Mouse (Mus musculus) adrenal gland, postnatal 36 days (tissue): ENCODE results near the gene Gm27027. TPM values are rescaled to one million over a fixed set of nuclear protein-coding genes. Genes with fewer than 3 reads are reported as not detected.
A peak's percentile ranks its signal among the peaks of the same experiment; 100 is the strongest.

ENCODE experiments used
- DNase-seq, 2 experiments: peaks; one replicate each; pipeline ENCODE4 v3.0.0; 2021; ENCODE audit warnings: mixed read lengths in 1 of 2
- long read RNA-seq, 2 experiments: library from polyadenylated mRNA; stranded (forward); transcript quantifications; one replicate each; pipeline ENCODE4 v2.0.0; 2021; ENCODE audit warnings: borderline sequencing depth in 2 of 2
- total RNA-seq, 2 experiments: library from RNA; stranded (reverse); gene quantifications; 2 replicates each; pipeline ENCODE4 v1.2.3; 2021

Gm27027 gene
- not detected for total RNA-seq
- long read RNA-seq, experiment 1, partial matches to known transcripts = 0 of 1 reads
- long read RNA-seq, experiment 1, other reads (novel, unspliced or antisense) = 1 of 1 reads
- long read RNA-seq, experiment 2 = 0 reads

- DNase-seq = no peak
Observed at GRCm38 (mm10) chr2:93996254-93996653, at the start of gene Gm27027. Gm27027 (minus strand) TSS chr2:93996354.

- DNase-seq = no peak
Observed at GRCm38 (mm10) chr2:94045411-94046090, 49.4 kb upstream of the Gm27027 start.

- DNase-seq = peak; percentile 7
Observed at GRCm38 (mm10) chr2:94044174-94044573, 48.0 kb upstream of the Gm27027 start.

- DNase-seq = no peak
Observed at GRCm38 (mm10) chr2:94043662-94044061, 47.5 kb upstream of the Gm27027 start.

GRCm38 (mm10) chr2:94042461-94042860 lies 46.3 kb upstream of the Gm27027 start:
- DNase-seq = no peak

- DNase-seq = no peak
Observed at GRCm38 (mm10) chr2:94040391-94041125, 44.4 kb upstream of the Gm27027 start.

GRCm38 (mm10) chr2:94035428-94036331 lies 39.5 kb upstream of the Gm27027 start:
- DNase-seq = peak; percentile 73

GRCm38 (mm10) chr2:94030602-94031001 lies 34.4 kb upstream of the Gm27027 start:
- no peak for DNase-seq

- DNase-seq = no peak
Observed at GRCm38 (mm10) chr2:94024637-94025036, 28.5 kb upstream of the Gm27027 start.

GRCm38 (mm10) chr2:94010335-94011291 lies 14.5 kb upstream of the Gm27027 start, which contains the start of gene Alkbh3:
Alkbh3 (minus strand) TSS chr2:94010807.
- peak; percentile 93 to 94 for DNase-seq

- peak; percentile 88 to 89 for DNase-seq
Observed at GRCm38 (mm10) chr2:94002331-94002730, 6.2 kb upstream of the Gm27027 start.

GRCm38 (mm10) chr2:94001918-94002317 lies 5.8 kb upstream of the Gm27027 start:
- DNase-seq = no peak

- DNase-seq = peak; percentile 16 to 20
Observed at GRCm38 (mm10) chr2:94001411-94001810, 5.3 kb upstream of the Gm27027 start.

- no peak for DNase-seq
Observed at GRCm38 (mm10) chr2:93992810-93993209, 3.3 kb downstream of the Gm27027 start.

- DNase-seq = peak; percentile 20 to 37
Observed at GRCm38 (mm10) chr2:93992259-93992658, 3.9 kb downstream of the Gm27027 start.

GRCm38 (mm10) chr2:93991336-93991735 lies 4.8 kb downstream of the Gm27027 start:
- DNase-seq = no peak

- DNase-seq = no peak
Observed at GRCm38 (mm10) chr2:93988440-93988839, 7.7 kb downstream of the Gm27027 start.

GRCm38 (mm10) chr2:93982457-93983235 lies 13.5 kb downstream of the Gm27027 start:
- no peak for DNase-seq

- DNase-seq = peak; percentile 74 to 78
Observed at GRCm38 (mm10) chr2:93979249-93980120, 16.7 kb downstream of the Gm27027 start.
